Mouse (Mus musculus): ENCODE measurements around the gene Ndufaf2.

- TF ChIP-seq CTCF (IDR thresholded peaks at IDR 0.05; ENCODE audit: low read depth, low read length): no peak
- no peak for TF ChIP-seq GATA1 (IDR thresholded peaks at IDR 0.05; ENCODE audit: borderline replicate concordance, low read length)
- TF ChIP-seq POLR2AphosphoS5 (IDR thresholded peaks at IDR 0.05; ENCODE audit: insufficient replicate concordance, low read depth, low read length): no peak
Measured at GRCm38 (mm10) chr13:108063374-108064134, 94.9 kb downstream of the Ndufaf2 start.
